Mouse (Mus musculus): ENCODE results near the gene Cdc42bpa. TPM values are rescaled to one million over a fixed set of nuclear protein-coding genes. Genes with fewer than 3 reads are reported as not detected.

The Cdc42bpa gene
- polyA plus RNA-seq, 2 experiments, result 8.1 to 9.1 TPM

DNA sequence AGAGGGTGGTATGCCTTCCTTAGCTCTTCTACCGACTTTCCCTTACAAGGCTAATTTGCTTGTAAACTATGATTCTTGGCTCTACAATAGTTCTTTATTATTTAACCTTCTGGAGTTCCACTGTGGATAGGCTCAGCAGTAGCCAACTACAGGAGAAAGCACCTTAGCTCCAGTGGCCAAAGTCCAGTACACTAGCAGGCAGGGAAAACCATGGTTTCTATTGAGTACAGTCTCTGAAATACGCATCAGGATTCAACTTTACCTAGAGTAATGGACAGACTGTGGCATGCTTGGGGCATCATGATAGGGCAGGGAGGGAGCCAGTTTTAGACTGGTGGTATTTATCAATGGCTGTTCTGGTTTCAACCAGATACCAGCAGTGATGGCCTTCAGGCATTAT is 12.6 kb upstream of the Cdc42bpa start:
- Histone ChIP-seq H3K9me3 (ENCODE audit: control insufficient read depth, low read length) (no peaks in the 10 kb centered on the region), H3K27ac (no peak overlapping the region), H3K4me1 (replicated peaks; ENCODE audit: control insufficient read depth in 2 of 2, insufficient read depth in 2 of 2, low read length in 1 of 2) (no peaks in the 10 kb centered on the region), H3K36me3 (replicated peaks; ENCODE audit: control insufficient read depth, insufficient read depth, low read depth) (no peaks in the 10 kb centered on the region), H3K27me3 (ENCODE audit: control insufficient read depth, insufficient read depth, low read length) (no peaks in the 10 kb centered on the region), H3K4me3 (ENCODE audit: insufficient read depth in 1 of 2, low read depth in 2 of 2, low read length in 2 of 2) (no peak overlapping the region), H3K4me2 (ENCODE audit: low read depth) (no peak overlapping the region), H3K9ac (replicated peaks) (no peak overlapping the region)
- DNase-seq (ENCODE audit: low read depth in 3 of 3, low spot score in 3 of 3), result no peak
- WGBS (ENCODE audit: insufficient replicate concordance), result 67% methylated on average over 2 of the region's 2 CpGs
- ATAC-seq (ENCODE audit: insufficient read depth), result no peak
- TF ChIP-seq EP300 (IDR thresholded peaks at IDR 0.05; ENCODE audit: low read depth) (no peak), CTCF (IDR thresholded peaks at IDR 0.05; ENCODE audit: low read depth) (no peak)

DNA sequence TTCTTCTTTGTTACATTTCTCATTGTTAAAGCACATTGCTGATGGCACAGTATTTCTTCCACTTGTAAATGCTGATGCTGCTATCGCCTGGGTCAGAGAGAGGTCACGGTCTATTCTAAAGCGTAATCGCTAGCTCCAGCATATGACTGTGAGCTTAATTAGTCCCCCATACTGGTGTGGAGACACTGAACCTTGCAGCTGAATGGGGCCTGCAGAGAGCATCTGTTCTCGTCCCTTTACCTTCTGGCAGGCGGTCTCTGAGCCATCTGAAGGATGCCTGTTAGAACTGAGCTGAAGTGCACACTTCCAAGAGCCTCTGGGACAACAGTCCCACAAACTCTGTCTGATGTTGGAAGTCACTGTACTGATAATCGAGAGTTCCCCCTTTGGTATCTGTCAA is 8.7 kb upstream of the Cdc42bpa start:
- ATAC-seq (ENCODE audit: insufficient read depth) (no peak), DNase-seq (ENCODE audit: low read depth in 3 of 3, low spot score in 3 of 3) (no peak)
- H3K9ac ChIP-seq (replicated peaks), result no peak overlapping the region
- no peaks in the 10 kb centered on the region for H3K4me1 ChIP-seq (replicated peaks; ENCODE audit: control insufficient read depth in 2 of 2, insufficient read depth in 2 of 2, low read length in 1 of 2)
- no peaks in the 10 kb centered on the region for H3K36me3 ChIP-seq (replicated peaks; ENCODE audit: control insufficient read depth, insufficient read depth, low read depth)
- no peak overlapping the region for H3K4me3 ChIP-seq (ENCODE audit: insufficient read depth in 1 of 2, low read depth in 2 of 2, low read length in 2 of 2)
- H3K4me2 ChIP-seq (ENCODE audit: low read depth), result no peak overlapping the region
- 73% methylated on average over 7 of the region's 7 CpGs for WGBS (ENCODE audit: insufficient replicate concordance)
- no peaks in the 10 kb centered on the region for H3K9me3 ChIP-seq (ENCODE audit: control insufficient read depth, low read length)
- no peak overlapping the region for H3K27ac ChIP-seq
- H3K27me3 ChIP-seq (ENCODE audit: control insufficient read depth, insufficient read depth, low read length), result no peaks in the 10 kb centered on the region
- TF ChIP-seq EP300 (IDR thresholded peaks at IDR 0.05; ENCODE audit: low read depth) (no peak), CTCF (IDR thresholded peaks at IDR 0.05; ENCODE audit: low read depth) (no peak)

DNA sequence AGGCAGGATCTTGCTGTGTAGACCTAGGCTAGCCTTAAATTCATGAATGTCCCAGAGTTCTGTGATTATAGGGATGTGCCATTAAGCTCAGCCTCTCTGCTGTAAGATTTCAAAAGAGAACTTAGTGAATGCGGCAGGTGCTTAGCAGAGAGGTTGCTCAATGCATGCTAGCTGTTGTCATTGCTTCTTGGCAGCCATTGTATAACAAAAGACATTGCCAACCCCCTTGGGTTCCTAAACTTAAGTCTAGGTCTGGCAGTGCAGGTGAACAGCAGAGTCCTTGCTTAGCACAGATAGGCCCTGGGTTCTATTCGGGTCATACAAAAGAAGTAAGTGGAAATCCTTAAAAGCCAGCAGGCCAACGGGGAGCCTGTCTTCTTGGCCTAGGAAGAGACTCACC is 7.0 kb upstream of the Cdc42bpa start:
- DNase-seq (ENCODE audit: low read depth in 3 of 3, low spot score in 3 of 3) (no peak), ATAC-seq (ENCODE audit: insufficient read depth) (no peak)
- Histone ChIP-seq H3K36me3 (replicated peaks; ENCODE audit: control insufficient read depth, insufficient read depth, low read depth) (no peaks in the 10 kb centered on the region), H3K9me3 (ENCODE audit: control insufficient read depth, low read length) (no peaks in the 10 kb centered on the region), H3K4me2 (ENCODE audit: low read depth) (no peak overlapping the region), H3K27ac (no peak overlapping the region), H3K9ac (replicated peaks) (no peak overlapping the region), H3K4me1 (replicated peaks; ENCODE audit: control insufficient read depth in 2 of 2, insufficient read depth in 2 of 2, low read length in 1 of 2) (no peaks in the 10 kb centered on the region), H3K27me3 (ENCODE audit: control insufficient read depth, insufficient read depth, low read length) (no peaks in the 10 kb centered on the region), H3K4me3 (ENCODE audit: insufficient read depth in 1 of 2, low read depth in 2 of 2, low read length in 2 of 2) (no peak overlapping the region)
- TF ChIP-seq CTCF (IDR thresholded peaks at IDR 0.05; ENCODE audit: low read depth) (no peak), EP300 (IDR thresholded peaks at IDR 0.05; ENCODE audit: low read depth) (no peak)
- 68% methylated on average over 3 of the region's 3 CpGs for WGBS (ENCODE audit: insufficient replicate concordance)

DNA sequence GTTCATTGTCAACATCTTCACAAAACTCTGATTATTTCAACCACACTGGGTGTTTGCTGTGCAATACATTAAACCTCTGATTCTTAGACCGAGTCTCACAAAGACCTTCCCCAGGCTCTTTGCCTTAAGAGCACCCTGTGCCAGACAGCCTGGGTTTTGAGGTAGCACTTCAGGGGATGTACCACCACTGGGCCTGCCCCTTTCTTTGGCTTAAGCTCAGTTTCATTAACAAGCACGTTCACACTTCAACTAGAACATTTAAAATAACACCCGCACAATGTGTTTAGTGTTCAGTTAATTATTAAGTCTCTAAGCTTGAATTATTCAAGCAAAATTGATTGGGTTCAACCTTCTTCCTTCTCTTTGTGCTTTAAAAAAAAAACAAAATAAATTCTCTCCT is 2.8 kb upstream of the Cdc42bpa start:
- H3K4me1 ChIP-seq (replicated peaks; ENCODE audit: control insufficient read depth in 2 of 2, insufficient read depth in 2 of 2, low read length in 1 of 2), result peaks cover 9 to 10% of the 10 kb centered on the region in 2 experiments; a peak in 3 of 4 replicates
- H3K4me2 ChIP-seq (ENCODE audit: low read depth), result no peak overlapping the region
- DNase-seq (ENCODE audit: low read depth in 3 of 3, low spot score in 3 of 3) (no peak), ATAC-seq (ENCODE audit: insufficient read depth) (no peak)
- no peak overlapping the region for H3K27ac ChIP-seq
- H3K4me3 ChIP-seq (ENCODE audit: insufficient read depth in 1 of 2, low read depth in 2 of 2, low read length in 2 of 2), result no peak overlapping the region
- TF ChIP-seq CTCF (IDR thresholded peaks at IDR 0.05; ENCODE audit: low read depth) (no peak), EP300 (IDR thresholded peaks at IDR 0.05; ENCODE audit: low read depth) (no peak)
- 69% methylated on average over 3 of the region's 3 CpGs for WGBS (ENCODE audit: insufficient replicate concordance)
- H3K9me3 ChIP-seq (ENCODE audit: control insufficient read depth, low read length), result no peaks in the 10 kb centered on the region
- no peaks in the 10 kb centered on the region for H3K27me3 ChIP-seq (ENCODE audit: control insufficient read depth, insufficient read depth, low read length)
- H3K36me3 ChIP-seq (replicated peaks; ENCODE audit: control insufficient read depth, insufficient read depth, low read depth), result no peaks in the 10 kb centered on the region
- no peak overlapping the region for H3K9ac ChIP-seq (replicated peaks)

DNA sequence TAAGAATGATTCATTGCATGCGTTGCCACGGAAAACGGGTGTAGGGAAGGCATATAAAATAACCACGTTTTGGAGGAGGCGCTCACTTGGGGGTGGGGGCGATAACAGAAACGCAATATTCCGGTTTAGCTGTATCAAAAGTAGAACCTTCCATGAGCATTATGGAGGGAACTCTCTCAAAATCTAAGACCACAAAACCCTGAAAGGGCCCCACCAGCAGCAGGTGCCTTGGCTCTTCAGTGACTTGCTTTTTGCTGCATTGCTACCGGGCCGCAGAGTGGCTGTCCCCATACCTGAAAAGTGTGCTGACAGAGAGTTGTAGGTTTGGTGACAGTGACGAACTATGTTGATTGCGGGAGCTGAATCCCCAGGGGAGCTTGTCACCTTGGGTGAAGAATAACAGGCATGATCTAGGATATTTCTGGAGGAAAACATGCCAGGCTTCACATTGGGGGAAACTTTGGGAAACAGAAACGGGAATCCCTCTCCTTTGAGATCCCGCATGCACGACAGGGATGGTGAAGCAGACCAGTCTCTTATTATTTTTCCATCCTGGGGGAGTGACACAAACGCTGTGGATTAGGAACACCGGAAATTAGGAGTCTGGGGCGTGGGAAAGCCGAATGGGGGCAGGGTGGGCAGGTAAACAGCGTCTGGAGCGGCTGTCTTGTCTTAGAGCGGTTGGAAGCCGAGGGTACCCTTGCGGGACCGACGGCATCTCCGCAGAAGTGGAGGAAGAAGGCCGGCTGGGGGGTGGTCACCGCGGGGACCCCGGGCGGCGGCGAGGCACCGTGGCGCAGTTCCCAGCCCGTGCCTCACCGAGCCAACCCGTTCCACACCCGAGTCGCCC is 1.2 kb upstream of the Cdc42bpa start:
- Histone ChIP-seq H3K27ac (peak overlapping the region; percentile 64), H3K4me3 (ENCODE audit: insufficient read depth in 1 of 2, low read depth in 2 of 2, low read length in 2 of 2) (peak overlapping the region; percentile 81 to 91)
- no peak for DNase-seq (ENCODE audit: low read depth in 3 of 3, low spot score in 3 of 3)

More for the DNA sequence above, 1.2 kb upstream of the Cdc42bpa start:
- Histone ChIP-seq H3K9me3 (ENCODE audit: control insufficient read depth, low read length) (no peaks in the 10 kb centered on the region), H3K4me1 (replicated peaks; ENCODE audit: control insufficient read depth in 2 of 2, insufficient read depth in 2 of 2, low read length in 1 of 2) (peaks cover 13 to 20% of the 10 kb centered on the region in 2 experiments), H3K27me3 (ENCODE audit: control insufficient read depth, insufficient read depth, low read length) (no peaks in the 10 kb centered on the region), H3K36me3 (replicated peaks; ENCODE audit: control insufficient read depth, insufficient read depth, low read depth) (no peaks in the 10 kb centered on the region), H3K4me2 (ENCODE audit: low read depth) (peak overlapping the region; percentile 78), H3K9ac (replicated peaks) (peak overlapping the region; percentile 92)
- TF ChIP-seq CTCF (IDR thresholded peaks at IDR 0.05; ENCODE audit: low read depth), result no peak
- TF ChIP-seq EP300 (IDR thresholded peaks at IDR 0.05; ENCODE audit: low read depth), result no peak
- peak; percentile 6 for ATAC-seq (ENCODE audit: insufficient read depth)
- WGBS (ENCODE audit: insufficient replicate concordance), result 12% methylated on average over 39 of the region's 41 CpGs
